Mouse (Mus musculus) left cerebral cortex, adult 6 months (tissue): ENCODE measurements around the gene Apol7c. TPM values are rescaled to one million over a fixed set of nuclear protein-coding genes. Genes with fewer than 3 reads are reported as not detected.

Experiments used
- long read RNA-seq, 2 experiments: library from polyadenylated mRNA; unstranded; transcript quantifications; one replicate each; pipeline ENCODE4 v2.0.0; 2019 to 2020
- polyA plus RNA-seq: library from polyadenylated mRNA; unstranded; fragments of <200 nt; fragmentation: Nextera tagmentation; gene quantifications from 2 replicates; pipeline ENCODE4 v1.2.3, GENCODE M21; 2021

Gene Apol7c
- not detected in 2 replicates for polyA plus RNA-seq
- long read RNA-seq, experiment 1 = 0 reads
- long read RNA-seq, experiment 2 = 0 reads

DNA sequence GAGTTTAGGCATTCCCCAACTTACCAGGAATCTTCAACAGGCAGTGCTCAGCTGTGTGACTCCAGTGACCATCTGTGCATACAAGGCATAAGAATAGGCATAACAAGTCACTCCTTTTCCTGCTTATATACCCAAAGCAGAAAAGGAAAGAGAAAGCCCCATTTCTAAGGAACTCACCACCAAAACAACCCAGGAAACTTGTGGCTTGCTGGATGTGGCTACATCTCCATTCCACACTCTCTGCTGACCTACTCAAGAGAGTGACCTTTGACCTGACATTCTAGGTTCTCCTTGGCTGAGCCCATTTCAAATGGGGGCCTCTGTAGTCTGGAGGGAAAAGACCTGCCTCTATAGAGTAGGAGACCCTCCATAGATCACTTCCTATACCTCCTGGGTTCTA lies at the start of gene Apol7c:
Gene Apol7c, minus strand, starts transcription at position 101 of the 400 bp plus-strand sequence.

GRCm38 (mm10) chr15:77561792-77562191 lies 28.7 kb upstream of the Apol7c start, which contains the start of gene 1700025B11Rik:
Gene 1700025B11Rik (minus strand): TSS chr15:77561892.

GRCm38 (mm10) chr15:77507966-77508365 lies 25.1 kb downstream of the Apol7c start, which contains the start of gene Apol11a:
Gene Apol11a (plus strand): TSS chr15:77508271.

DNA sequence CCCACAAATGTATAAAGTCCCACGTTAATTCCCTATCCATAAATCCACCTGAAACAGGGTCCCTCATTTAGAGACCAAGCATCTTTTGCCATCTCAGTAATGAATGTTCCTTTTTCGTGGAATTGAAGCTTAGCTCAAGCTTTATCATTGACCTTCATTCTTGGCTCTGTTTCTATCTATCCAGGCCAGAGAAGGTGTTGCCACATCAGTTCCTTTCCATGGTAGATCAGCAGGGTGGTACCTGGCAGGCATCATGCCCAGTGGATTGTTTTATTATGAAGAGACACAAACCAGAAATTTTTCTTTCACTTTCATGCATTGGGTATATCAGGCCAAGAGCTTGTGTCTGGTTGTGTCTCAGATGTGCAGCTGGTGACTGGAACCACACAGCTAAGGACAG lies 56.4 kb downstream of the Apol7c start, which contains the start of gene Apol10a:
Gene Apol10a, plus strand, starts transcription at position 355 of the 400 bp plus-strand sequence.

Other genes with a start within 250 kb of the Apol7c start
- gene Rbfox2, start 226.3 kb downstream of the Apol7c start, polyA plus RNA-seq = 31.4 and 34.2 TPM in 2 replicates
- 0.33 and 0.49 TPM in 2 replicates for gene Apol7a, start 134.2 kb downstream of the Apol7c start, polyA plus RNA-seq
- 0.18 TPM in 1 of 2 replicates, not detected in the other for gene Apol9a, start 122.2 kb downstream of the Apol7c start, polyA plus RNA-seq
- gene Apol7b, start 85.8 kb downstream of the Apol7c start, polyA plus RNA-seq = 0.11 and 0.29 TPM in 2 replicates
- not detected in 2 replicates for gene Apol10a, start 56.3 kb downstream of the Apol7c start, polyA plus RNA-seq
- gene Apol11a, start 25.0 kb downstream of the Apol7c start, polyA plus RNA-seq = not detected in 2 replicates
- not detected in 2 replicates for gene 1700025B11Rik, start 28.6 kb upstream of the Apol7c start, polyA plus RNA-seq
- gene Apol10b, start 62.8 kb upstream of the Apol7c start, polyA plus RNA-seq = 0.13 and 0.30 TPM in 2 replicates
- gene Gm36245, start 65.9 kb upstream of the Apol7c start, polyA plus RNA-seq = not detected in 2 replicates
- not detected in 2 replicates for gene Apol11b, start 110.0 kb upstream of the Apol7c start, polyA plus RNA-seq
- gene Apol7e, start 165.5 kb upstream of the Apol7c start, polyA plus RNA-seq = 0.20 TPM in 1 of 2 replicates, not detected in the other
- 0.38 and 0.69 TPM in 2 replicates for gene Apol9b, start 195.7 kb upstream of the Apol7c start, polyA plus RNA-seq
- gene Apol8, start 223.7 kb upstream of the Apol7c start, polyA plus RNA-seq = 1.2 and 2.6 TPM in 2 replicates